Mouse (Mus musculus) urinary bladder, postnatal 10 days (tissue): Measurements from ENCODE around the gene Myh7.
"Not testable (repeated sequence)": the region's sequence is repeated elsewhere in the genome, so short reads cannot be mapped to it uniquely, and the experiment has no call there.

Experiments
- DNase-seq: peaks from one replicate; pipeline ENCODE4 v3.0.0; 2022; ENCODE audit warnings: low spot score

Gene Myh7

DNA sequence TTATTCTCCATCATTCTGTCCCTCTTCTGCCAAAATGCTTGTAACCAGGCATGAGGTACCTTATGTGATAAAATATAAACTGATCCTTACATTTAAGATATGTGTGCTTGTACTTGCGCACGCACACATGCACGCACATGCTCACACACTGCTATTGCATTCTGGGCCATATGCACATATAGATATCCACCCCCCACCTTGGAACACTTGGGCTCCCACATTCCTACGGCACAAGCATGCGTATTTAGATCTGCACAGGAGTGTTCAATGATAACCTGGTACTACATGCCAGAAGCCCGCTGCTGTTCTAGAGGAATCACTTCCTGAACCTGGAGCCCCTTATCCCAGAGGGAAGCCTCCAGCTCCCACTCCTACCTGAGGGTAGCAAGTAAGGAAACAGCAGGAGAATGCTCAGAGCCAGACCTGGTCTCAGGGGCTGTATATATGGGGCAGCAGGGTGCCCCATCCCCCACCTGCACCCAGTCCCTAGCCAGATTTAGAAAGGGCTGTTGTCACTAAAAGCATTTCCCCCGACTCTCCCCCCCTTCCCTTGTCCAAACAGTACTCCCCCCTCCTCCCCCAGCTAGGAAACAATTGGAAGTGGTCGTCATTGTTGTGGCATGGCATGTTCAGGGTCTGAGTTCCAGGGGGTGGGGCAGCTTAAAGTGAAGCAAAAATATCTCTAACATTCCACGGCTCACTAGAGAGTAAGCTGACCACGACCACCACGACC, at the start of gene Myh7:
Myh7 (minus strand) TSS at position 491 of the 733 bp plus-strand sequence.
- no peak for DNase-seq

DNA sequence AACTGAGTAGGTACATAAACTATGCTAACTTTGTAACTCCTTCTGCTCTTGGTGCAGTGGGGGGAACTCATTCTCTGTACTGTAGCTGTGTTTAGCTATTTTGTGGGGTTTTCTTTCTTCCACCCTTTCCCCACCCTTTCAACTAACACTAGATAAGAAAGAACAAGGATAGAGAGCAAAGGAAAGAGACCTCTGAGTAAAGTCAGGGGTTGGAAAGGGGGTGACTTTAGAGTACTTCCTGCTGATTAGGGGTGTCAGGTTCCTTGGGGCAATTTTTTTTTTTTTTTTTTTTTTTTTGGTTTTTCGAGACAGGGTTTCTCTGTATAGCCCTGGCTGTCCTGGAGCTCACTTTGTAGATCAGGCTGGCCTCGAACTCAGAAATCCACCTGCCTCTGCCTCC, 49.3 kb upstream of the Myh7 start:
- not testable (repeated sequence) for DNase-seq

DNA sequence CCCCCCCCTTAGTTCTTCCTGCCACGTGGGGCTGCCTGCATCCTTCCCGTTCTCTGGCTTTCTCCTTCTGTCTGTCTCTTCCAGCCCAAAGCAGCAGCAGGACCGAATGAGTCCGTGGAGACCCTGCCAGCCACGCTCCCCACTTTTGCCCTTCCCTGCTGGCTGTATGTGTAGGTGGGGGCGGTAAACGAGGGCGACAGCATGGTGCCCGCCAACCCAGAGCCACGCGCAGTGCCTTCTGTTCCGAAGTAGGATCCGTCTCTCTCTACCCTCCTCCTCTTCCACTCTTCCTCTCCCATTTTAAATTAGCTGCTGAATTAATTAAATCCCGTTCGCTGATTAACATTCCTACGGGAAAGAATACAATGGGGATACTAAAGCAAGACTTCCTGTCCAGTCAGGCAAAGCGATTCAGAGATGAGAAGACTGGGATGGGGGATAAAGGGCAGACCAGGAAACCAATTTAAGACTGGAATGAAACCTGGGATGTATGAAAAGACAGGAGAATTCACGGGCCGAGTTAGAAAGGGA, 38.3 kb upstream of the Myh7 start:
- DNase-seq, result no peak

DNA sequence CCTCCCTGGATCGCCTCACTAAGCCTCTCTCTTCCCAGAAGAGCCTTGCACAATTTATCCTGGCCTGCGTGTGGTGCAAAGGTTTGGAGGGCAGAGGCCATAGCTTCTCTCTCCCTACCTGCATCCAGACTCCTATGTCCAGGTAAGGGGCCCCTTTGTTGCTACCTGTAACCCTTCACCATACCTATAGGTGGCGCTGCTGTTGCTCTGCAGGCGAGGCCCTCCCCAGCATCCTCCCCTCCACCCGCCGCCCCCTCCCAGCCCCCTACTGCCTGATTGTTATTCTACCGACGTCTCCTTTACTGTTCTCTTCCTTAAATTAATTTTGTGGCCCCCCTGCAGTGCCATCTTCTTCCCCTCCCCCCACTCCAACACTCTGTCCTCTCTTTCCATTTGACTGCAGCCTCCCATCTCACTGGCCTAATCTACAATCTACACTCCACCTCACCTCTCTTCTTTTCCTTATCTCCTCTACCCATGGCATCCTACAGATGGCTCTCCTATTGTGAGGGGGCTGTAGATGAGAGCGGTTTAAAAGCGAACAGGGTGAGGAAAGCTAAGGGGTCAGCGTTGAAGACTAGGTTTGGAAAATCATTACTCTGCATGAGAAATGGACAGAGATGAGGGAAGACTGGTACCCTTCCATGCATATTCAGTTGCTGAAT, 34.7 kb upstream of the Myh7 start:
- no peak for DNase-seq

DNA sequence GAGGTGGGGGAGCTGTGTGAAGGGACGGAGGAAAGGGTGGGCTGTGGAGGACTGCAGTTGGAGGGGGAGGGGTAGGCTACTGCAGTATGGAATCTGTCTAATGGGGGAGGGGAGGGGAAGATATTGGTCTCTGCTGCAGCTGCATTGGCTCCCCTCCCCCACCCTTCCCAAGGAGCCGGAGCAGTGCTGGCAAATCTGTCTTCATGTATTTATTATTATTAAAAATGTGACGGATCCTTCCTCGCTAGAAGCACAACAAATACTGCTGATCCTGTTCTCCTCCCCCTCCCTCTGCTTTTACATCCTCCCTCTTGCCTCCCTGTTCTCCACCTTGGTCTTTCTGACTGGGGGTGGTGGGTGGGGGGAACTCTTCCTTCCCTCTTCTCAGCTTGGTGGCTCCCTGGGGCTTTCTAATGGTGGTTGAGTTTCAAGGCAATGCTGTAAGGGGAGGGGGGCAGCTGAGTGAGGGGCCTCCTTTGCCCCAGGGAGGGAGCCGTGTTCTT, 34.0 kb upstream of the Myh7 start:
- no peak for DNase-seq

DNA sequence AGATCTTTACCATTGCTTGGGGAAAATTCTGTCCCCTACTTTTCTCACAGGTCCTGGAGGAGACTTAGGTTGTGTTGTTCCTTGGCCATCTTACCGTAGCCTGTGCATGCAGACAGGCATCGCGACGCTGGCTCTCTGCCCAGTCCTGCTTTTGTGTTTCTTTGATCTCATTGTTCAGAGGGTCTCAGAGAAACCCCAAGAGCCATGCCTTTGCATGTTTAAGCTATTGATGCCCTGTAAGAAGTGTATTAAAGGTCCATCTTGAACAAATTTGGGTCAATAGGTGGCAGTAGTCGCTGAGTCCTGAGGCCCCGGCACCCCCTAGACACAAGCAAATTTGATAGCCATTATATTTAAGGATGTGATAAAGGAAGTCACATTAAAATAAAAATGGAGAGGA, 33.2 kb upstream of the Myh7 start:
- DNase-seq, result no peak

DNA sequence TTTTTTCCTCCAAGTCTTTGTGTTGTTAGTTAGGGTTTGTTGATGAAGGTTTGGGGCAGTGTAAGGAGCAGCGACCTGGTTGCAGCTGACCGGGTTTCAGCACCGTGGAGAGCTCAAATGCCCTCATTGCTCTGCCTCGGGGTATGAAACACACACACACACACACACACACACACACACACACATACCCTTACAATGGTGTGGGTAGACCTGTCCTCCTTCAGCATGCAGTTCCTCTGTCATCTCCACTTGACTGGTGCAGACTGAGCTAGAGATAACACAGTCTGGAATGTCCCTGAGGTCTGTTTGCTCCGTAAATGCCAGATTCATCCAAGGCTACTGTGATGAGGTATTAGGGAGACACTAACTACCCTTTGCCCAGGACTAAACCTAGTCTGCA, 32.8 kb upstream of the Myh7 start:
- DNase-seq, result no peak

DNA sequence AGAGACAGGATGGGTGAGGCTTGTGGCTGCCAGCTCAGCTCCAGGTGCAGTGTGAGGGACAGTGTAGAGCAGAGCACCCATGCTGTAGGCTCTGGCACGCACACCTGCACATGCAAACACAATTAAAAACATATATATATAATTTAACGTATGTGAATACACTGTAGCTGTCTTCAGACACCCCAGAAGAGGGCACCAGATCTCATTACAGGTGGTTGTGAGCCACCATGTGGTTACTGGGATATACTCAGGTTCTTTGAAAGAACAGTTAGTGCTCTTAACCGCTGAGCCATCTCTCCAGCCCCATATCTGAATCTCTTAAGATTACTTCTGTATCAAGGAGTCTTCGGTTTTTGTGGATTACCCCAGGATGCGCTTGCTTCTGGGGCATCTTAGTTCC, 31.1 kb upstream of the Myh7 start:
- no peak for DNase-seq

DNA sequence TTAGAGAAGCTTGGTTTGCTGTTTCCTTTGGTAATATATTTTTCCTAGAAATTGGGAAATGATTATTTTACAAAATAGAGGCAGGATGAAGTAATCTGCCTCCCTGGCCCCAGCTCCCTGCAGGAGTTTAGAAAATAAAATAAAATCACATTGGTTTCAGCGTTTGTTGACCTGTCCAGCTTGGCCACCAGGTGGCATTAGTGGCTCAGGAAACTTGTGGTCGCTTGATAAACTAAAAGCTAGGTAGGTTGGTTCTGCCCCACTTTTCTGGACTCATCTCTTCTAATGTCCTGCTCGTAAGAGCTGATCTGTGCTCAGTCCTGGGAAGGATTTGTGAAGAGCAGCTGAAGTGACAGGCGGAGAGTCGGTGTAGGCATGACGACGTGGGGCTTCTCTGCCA, 29.8 kb upstream of the Myh7 start:
- no peak for DNase-seq

DNA sequence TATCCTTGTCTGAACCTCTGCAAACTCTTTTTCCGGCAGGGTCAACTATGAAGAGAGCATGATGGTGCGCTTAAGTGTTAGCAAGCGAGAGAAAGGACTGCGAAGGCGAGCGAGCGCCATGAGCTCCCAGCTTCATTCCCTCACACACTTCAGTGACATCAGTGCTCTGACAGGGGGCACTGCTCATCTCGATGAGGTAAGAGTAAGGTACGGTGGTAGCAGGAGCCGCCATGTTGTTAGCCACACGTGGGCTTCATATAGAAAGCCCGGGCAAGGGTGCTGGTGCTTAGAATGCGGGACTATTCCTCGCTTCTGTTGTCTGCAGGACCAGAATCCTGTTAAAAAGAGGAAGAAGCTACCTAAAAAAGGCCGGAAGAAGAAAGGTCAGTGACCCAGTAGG, 28.6 kb upstream of the Myh7 start:
- no peak for DNase-seq

DNA sequence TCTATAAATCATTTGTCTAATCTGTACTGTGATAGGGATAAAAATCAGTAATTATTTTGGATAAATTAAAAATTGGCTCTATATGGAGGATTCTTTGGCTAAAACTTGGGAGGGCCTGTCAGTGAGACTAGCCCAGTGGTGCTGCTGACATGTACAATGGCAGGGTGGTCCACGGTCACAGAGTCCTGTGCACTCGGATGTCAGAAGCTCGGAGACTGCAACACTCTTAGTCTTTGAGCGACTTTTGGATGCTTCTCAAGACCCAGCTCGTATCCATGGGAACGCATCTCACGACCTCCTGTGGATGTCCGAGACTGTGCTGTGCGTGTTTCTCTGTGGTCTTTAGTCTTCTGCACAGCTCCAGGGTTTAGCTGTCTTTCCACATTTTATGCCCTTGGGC, 26.0 kb upstream of the Myh7 start:
- DNase-seq, result no peak

DNA sequence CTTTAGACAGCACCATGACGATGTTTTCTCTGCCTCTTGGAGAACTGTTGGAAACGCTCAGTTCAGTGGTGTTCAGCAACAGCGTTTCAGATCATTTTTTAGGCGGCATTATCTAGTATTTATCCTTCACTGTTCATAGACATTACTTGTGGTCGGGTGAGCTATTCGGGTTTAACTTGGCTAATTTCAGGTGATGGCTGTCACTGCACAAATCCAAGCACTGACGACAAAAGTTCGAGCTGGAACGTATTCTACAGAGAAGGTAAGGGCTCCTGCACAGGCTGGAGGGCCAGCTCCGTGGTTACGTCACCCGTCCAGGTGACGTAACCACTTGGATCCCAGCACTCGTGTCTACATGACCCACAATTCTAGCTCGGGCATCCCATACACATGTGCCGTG, 22.4 kb upstream of the Myh7 start:
- no peak for DNase-seq

DNA sequence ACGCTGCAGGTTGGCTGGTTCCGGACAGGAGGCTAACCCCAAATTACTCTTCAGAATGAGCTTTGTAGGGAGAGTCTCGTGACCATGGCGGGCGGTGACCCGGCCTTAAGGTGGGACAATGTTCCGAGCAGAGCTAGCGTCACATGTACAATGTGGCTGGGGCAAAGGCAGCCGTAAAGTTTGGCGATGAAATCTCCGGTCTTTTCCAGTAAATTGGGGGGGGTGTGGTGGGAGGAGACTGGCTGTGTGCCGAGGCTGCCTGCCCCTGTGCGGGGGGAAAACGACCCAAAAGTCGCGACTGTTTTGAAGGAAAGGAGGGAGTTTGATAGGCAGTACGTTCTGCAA, 21.3 kb upstream of the Myh7 start:
- DNase-seq, result no peak

DNA sequence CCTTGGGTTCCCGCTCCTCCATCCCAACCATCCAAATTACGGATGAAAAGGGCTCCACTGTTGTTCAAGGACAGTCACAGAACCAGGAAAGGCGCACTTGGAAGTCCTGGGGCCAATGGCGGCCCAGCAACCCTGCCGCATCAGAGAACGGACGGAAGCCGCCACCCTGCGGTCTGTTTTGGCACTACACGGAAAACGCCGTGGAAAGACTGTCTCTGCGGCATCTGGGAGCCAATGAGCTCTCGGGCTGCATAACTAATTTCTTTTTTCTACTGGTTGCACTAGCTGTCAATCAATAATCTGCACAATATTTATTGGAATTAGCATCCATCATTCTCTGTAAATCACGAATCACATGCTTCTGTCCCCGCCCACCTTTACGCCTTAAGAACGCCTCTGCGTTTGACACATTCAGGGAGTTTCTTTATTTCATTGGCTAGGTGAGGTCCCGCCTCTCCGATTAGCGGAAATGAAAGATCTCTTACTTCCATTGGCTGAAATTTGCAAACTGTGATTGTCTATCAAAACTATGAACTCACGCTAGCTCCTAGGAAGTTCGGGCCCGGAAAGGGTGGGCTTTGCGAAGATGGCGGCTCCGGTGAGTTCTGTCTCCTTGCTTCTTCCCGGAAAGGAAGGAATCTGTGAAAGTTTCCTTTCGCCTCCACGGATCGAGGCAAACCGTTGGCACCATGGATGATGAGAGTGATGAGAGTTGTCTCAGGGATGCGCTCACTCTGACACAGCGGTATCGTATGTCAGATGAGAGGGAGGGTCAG, 20.8 kb upstream of the Myh7 start, which contains the start of gene Ngdn:
Ngdn (plus strand) TSS at position 464 of the 776 bp plus-strand sequence.
- peak; percentile 93 for DNase-seq

DNA sequence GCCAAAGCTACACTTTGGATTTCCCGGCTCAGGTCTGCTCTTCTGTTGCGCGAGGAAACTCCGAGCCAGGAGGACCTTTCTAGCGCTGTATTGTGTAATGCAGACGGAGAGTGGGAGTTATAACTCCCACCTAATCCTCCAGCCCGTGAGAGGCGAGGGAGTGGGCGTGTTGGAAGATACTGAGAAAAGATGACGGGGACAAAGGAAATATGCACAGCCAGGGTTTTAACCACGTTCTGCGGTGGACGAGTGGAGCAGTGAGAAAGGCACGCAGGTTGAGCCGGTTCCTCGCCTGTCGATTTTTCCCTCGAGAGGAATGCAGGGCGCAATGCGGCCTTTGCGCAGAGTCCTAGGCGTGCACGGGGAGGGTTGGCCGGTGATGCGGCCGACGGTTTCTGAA, 20.2 kb upstream of the Myh7 start:
- DNase-seq, result no peak

DNA sequence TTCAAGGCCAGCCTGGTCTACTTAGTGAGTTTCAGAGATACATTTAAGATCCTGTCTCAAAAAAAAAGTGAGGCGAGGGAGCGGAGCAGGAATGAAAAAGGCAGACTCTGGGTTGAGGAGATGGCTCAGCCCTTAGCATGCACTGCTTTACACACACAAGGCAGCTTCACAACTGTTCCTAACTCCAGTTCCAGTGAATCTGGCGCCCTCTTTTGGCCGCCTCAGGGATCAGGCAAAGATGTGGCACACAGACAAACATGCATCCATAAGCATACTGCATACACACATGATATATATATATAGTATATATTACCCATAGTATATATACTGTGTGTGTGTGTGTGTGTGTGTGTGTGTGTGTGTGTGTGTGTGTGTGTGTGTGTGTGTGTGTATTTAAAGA, 16.7 kb upstream of the Myh7 start:
- DNase-seq, result no peak

DNA sequence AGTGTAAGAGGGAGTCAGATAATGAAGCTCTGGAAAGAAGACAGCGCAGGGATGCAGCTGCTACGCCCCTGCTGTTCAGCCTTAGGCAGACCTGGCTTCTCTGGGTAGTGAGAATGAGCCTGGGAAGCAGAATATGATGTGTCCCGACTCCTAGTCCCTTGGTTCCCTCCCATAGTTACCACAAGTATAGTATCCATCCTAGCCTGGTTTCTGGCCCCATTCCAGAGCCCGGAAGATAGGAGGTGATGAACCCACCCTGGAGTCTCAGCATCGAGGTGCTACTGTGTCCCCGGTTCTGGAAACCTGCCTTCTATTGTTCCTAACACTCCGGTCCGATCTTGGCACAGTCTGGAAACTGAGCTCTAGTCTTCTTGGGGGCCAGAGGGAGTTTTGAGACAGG, 14.0 kb upstream of the Myh7 start:
- DNase-seq, result no peak

DNA sequence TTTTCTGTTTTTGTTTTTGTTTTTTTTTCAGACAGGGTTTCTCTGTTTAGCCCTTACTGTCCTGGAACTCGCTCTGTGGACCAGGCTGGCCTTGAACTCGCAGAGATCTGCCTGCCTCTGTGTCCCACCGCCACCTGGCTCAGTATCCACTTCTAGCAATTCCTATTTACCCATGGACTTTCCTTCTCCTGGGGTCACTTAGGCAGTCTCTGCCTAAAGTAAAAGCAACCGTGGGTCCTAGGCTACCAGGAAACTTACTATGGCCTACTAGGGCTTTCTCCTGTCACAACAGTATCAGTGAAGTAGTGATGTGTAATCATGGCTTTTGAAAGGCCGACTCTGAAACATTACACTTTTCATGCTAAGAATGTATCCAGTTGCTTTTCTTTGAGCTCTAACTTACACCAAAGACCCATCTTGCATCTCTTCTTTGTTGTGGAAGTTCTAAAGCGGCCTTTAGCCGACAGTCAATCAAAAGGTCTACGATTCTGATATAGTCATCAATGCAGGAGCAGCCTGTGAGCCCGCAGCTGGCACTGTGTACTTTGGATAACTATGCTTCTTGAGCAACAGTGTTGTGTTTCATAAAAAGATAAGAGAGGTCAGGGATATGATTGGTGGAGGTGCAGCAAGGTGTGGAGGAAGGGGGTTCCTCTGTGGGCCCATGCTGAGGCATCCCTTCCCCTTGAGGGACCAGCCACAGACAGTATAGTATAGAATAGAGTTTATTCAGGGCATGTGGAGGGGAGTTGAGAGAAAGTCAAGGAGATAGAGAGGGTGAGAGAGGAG, 12.9 kb upstream of the Myh7 start:
- no peak for DNase-seq

DNA sequence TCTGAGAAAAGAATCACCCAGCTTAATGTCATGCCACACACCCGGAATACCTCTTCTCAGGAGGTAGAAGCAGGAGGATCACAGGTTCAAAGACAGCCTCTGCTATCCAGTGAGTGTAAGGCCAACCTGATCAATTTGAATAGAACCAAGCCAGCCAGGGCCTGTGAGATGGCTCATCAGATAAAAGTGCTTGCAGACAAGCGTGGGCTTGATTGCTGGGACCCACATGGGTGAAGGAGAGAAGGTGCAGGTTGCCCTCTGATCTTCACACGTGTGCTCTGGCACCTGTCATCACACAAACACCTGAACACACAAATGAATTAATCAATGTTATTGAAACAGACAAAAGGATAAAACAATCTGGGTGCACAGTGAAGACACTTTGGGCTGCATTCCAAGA, 12.1 kb upstream of the Myh7 start:
- DNase-seq, result no peak

DNA sequence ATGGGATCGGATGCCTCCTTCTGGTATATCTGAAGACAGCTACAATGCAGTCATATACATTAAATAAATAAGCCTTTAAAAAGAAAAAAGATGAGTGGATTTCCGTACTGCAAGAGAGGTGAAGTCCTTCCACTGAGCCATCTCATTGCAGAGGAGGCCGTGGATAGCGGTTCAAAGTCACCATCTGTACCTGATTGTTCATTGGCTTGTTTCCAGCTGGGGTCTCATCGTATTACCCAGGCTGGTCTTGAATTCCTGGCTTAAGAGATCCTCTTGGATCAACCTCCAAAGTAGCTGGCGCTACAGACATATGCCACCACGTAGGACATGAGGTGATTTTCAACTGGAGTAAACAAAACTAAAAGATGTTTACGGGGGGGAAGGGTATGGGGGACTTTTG, 11.5 kb upstream of the Myh7 start:
- DNase-seq, result no peak

DNA sequence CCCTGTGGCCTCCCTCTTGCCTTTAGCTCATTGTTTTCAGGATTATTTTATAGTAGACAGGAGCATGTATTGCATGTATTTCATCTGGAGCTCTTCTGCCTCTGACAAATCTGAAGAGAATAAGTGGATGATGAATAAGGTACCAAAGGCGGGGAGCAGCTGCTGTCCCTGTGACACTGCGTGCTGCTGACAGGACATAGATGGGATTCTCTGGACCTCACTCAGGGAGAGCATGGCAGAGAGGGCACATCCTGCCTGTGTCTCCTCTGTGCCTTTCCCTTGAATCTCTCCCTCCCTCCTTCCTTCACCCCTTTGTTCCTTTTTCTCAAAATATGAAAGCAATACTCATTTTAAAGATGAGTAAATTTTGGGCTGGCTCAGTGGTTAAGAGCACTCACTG, 11.1 kb upstream of the Myh7 start:
- DNase-seq, result no peak
